Mouse (Mus musculus) left cerebral cortex, postnatal 25 days (tissue): Measurements from ENCODE around the gene Trpm5. TPM values are rescaled to one million over a fixed set of nuclear protein-coding genes. Genes with fewer than 3 reads are reported as not detected.

Source experiments
- DNase-seq, 2 experiments: peaks; one replicate each; pipeline ENCODE4 v3.0.0; 2022; ENCODE audit warnings: low spot score in 2 of 2, mixed read lengths in 1 of 2
- intact Hi-C: fragments of 180-260 bp; cut with DNase I; formaldehyde crosslinking; loops from one replicate; pipeline ENCODE4 v1.15.1; 2025
- total RNA-seq, 2 experiments: library from RNA; stranded (reverse); gene quantifications; 2 replicates each; pipeline ENCODE4 v1.2.3; 2021

Gene Trpm5
- total RNA-seq = not detected

- peak; percentile 37 to 43 for DNase-seq
- intact Hi-C loops = loop anchor here (2.0 to 5.0 kb wide), 3 partner anchors 42 to 372 kb away; no protein-coding TSS in a partner anchor
Measured at GRCm38 (mm10) chr7:143094592-143095553, at the start of gene Trpm5. TSS of gene Trpm5 (minus strand) at chr7:143094642.

- intact Hi-C loops = no loop called here
Measured at GRCm38 (mm10) chr7:143142680-143143079, 48.2 kb upstream of the Trpm5 start.

GRCm38 (mm10) chr7:143139932-143140331 is 45.5 kb upstream of the Trpm5 start:
- intact Hi-C loops = loop anchor here (2.0 to 5.0 kb wide), 2 partner anchors 133 to 245 kb away; partner anchors contain the start of gene Tspan32
- no peak for DNase-seq

More at GRCm38 (mm10) chr7:143142680-143143079, 48.2 kb upstream of the Trpm5 start:
- no peak for DNase-seq

GRCm38 (mm10) chr7:143138789-143139188 is 44.3 kb upstream of the Trpm5 start:
- intact Hi-C loops = loop anchor here (2.0 to 5.0 kb wide), 2 partner anchors 131 to 244 kb away; partner anchors contain the start of gene Tspan32

GRCm38 (mm10) chr7:143136561-143136960 is 42.1 kb upstream of the Trpm5 start:
- intact Hi-C loops = loop anchor here (2.0 to 5.0 kb wide), 2 partner anchors 42 to 129 kb away; partner anchors contain the start of genes Trpm5 and Tspan32
- DNase-seq = no peak

More at GRCm38 (mm10) chr7:143138789-143139188, 44.3 kb upstream of the Trpm5 start:
- peak; percentile 35 to 42 for DNase-seq

GRCm38 (mm10) chr7:143136125-143136524 is 41.7 kb upstream of the Trpm5 start:
- DNase-seq = no peak
- intact Hi-C loops = loop anchor here (2.0 to 5.0 kb wide), 2 partner anchors 41 to 129 kb away; partner anchors contain the start of genes Trpm5 and Tspan32

- DNase-seq = no peak
- intact Hi-C loops = no loop called here
Measured at GRCm38 (mm10) chr7:143132815-143133214, 38.4 kb upstream of the Trpm5 start.

GRCm38 (mm10) chr7:143124902-143125301 is 30.5 kb upstream of the Trpm5 start:
- intact Hi-C loops = no loop called here
- DNase-seq = no peak

- intact Hi-C loops = no loop called here
- DNase-seq = no peak
Measured at GRCm38 (mm10) chr7:143123876-143124669, 29.6 kb upstream of the Trpm5 start.

GRCm38 (mm10) chr7:143122191-143122590 is 27.7 kb upstream of the Trpm5 start:
- DNase-seq = no peak
- intact Hi-C loops = no loop called here

- intact Hi-C loops = no loop called here
- DNase-seq = no peak
Measured at GRCm38 (mm10) chr7:143119826-143120225, 25.4 kb upstream of the Trpm5 start.

- intact Hi-C loops = no loop called here
- DNase-seq = no peak
Measured at GRCm38 (mm10) chr7:143119407-143119806, 25.0 kb upstream of the Trpm5 start.

- DNase-seq = no peak
- intact Hi-C loops = no loop called here
Measured at GRCm38 (mm10) chr7:143116521-143116920, 22.1 kb upstream of the Trpm5 start.

GRCm38 (mm10) chr7:143114773-143115172 is 20.3 kb upstream of the Trpm5 start:
- no peak for DNase-seq
- intact Hi-C loops = no loop called here

GRCm38 (mm10) chr7:143112395-143112794 is 18.0 kb upstream of the Trpm5 start:
- no peak for DNase-seq
- intact Hi-C loops = no loop called here

GRCm38 (mm10) chr7:143111719-143112118 is 17.3 kb upstream of the Trpm5 start:
- DNase-seq = no peak
- intact Hi-C loops = no loop called here

- intact Hi-C loops = no loop called here
- DNase-seq = no peak
Measured at GRCm38 (mm10) chr7:143110803-143111202, 16.4 kb upstream of the Trpm5 start.

- DNase-seq = no peak
- intact Hi-C loops = no loop called here
Measured at GRCm38 (mm10) chr7:143109696-143110095, 15.3 kb upstream of the Trpm5 start.

- intact Hi-C loops = no loop called here
Measured at GRCm38 (mm10) chr7:143108996-143109660, 14.7 kb upstream of the Trpm5 start.

More at GRCm38 (mm10) chr7:143108996-143109660, 14.7 kb upstream of the Trpm5 start:
- no peak for DNase-seq
